Mouse (Mus musculus) C2C12 (cell line): ENCODE measurements around the gene Olfr294. TPM values are rescaled to one million over a fixed set of nuclear protein-coding genes. Genes with fewer than 3 reads are reported as not detected.

Experiments
- H3K27me3 ChIP-seq: one replicate; pipeline ENCODE4 v1.6.1; 2011; ENCODE audit not compliant: control insufficient read depth, insufficient read depth, insufficient read length
- H3K36me3 ChIP-seq: one replicate; pipeline ENCODE4 v1.6.1; 2011; ENCODE audit not compliant: control insufficient read depth, insufficient read depth
- H3K4me3 ChIP-seq: one replicate; pipeline ENCODE4 v1.5.1; 2011; ENCODE audit warnings: mild to moderate bottlenecking, control low read depth; ENCODE audit not compliant: poor library complexity, insufficient read depth, severe bottlenecking
- H3K79me2 ChIP-seq: one replicate; pipeline ENCODE4 v1.6.1; 2011; ENCODE audit not compliant: control insufficient read depth, insufficient read depth
- H3K79me3 ChIP-seq: one replicate; pipeline ENCODE4 v1.6.1; 2011; ENCODE audit warnings: low read depth, control low read depth
- H3ac ChIP-seq: one replicate; pipeline ENCODE3; 2011; ENCODE audit warnings: low read depth; ENCODE audit not compliant: control insufficient read depth, insufficient read length
- CEBPB ChIP-seq: IDR thresholded peaks from one replicate; pipeline ENCODE4 v1.6.1; 2011; ENCODE audit warnings: low read depth, mild to moderate bottlenecking, control low read depth, moderate library complexity
- CTCF ChIP-seq: IDR thresholded peaks from one replicate; pipeline ENCODE4 v1.5.1; 2011; ENCODE audit not compliant: control insufficient read depth, insufficient read depth, insufficient read length
- FOSL1 ChIP-seq: IDR thresholded peaks from one replicate; pipeline ENCODE4 v1.8.0; 2011; ENCODE audit warnings: mild to moderate bottlenecking, low read length; ENCODE audit not compliant: poor library complexity, insufficient read depth, severe bottlenecking
- MAX ChIP-seq: IDR thresholded peaks from one replicate; pipeline ENCODE4 v1.6.1; 2011; ENCODE audit warnings: mild to moderate bottlenecking, control low read depth
- MYOD1 ChIP-seq: IDR thresholded peaks from one replicate; pipeline ENCODE4 v1.6.1; 2011; ENCODE audit warnings: low read depth; ENCODE audit not compliant: control insufficient read depth, insufficient read length
- MYOG ChIP-seq: IDR thresholded peaks from one replicate; pipeline ENCODE4 v1.6.1; 2011; ENCODE audit not compliant: control insufficient read depth, insufficient read length; ENCODE audit errors: extremely low read depth
- USF1 ChIP-seq: IDR thresholded peaks from one replicate; pipeline ENCODE4 v1.6.1; 2011; ENCODE audit warnings: low read depth, mild to moderate bottlenecking, control low read depth, moderate library complexity
- long read RNA-seq, 2 experiments: library from polyadenylated mRNA; unstranded; transcript quantifications; one replicate each; pipeline ENCODE4 v2.0.0; 2019 to 2020
- polyA plus RNA-seq: library from polyadenylated mRNA; unstranded; fragments of >200 nt; fragmentation: generic; extraction: Trizol; gene quantifications from one replicate; pipeline ENCODE4 v1.2.1, GENCODE M21; 2012; ENCODE audit warnings: missing spikeins

Olfr294 gene
- polyA plus RNA-seq = not detected
- long read RNA-seq, experiment 1 = 0 reads
- long read RNA-seq, experiment 2 = 0 reads

DNA sequence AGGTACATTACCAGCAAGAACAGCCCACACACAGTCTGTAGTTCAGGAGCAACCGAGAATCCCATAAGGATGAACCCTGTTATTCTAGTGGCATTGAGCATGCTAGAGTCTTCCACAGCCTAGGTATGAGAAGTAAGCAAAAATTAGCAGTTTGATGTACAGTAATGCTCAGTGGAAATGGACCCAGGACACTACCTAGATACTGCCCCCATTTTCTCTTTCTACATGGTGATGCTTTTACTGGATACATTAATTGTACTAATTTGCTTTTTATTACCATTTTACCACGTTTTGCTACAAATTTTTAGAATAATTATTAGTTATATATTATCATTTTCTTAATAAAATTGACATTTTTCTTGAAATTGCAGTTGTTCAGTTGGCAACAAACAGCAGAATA is at the start of gene Olfr294:
Gene Olfr294, minus strand, starts transcription at position 101 of the 400 bp plus-strand sequence.
- Histone ChIP-seq H3K79me3 (no peaks in the 10 kb centered on the region), H3K36me3 (no peaks in the 10 kb centered on the region), H3ac (no peak within 1 kb of the TSS), H3K79me2 (no peaks in the 10 kb centered on the region), H3K4me3 (no peak within 1 kb of the TSS), H3K27me3 (no peaks in the 10 kb centered on the region)
- TF ChIP-seq CTCF = no peak

DNA sequence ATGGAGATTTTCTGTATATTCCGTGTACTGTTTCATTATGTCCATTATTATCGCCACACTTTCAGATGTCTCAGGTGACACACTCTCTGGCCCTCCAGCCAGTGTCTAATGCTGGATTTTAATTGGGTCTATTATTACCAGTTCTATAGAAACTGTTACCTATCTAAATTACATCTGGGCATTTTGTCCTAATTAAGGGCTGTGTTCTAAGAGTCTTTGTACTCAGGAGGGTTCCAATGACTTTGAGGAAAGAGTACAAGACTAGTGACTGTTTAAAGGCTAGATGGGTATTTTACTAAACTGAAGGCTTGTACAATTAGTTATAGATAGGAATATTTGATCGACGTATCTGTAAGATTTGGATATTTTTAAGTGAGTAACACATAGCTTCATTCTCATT is 32.3 kb upstream of the Olfr294 start, which contains the start of gene Olfr293:
Gene Olfr293, plus strand, starts transcription at position 301 of the 400 bp plus-strand sequence.
- H3K36me3 ChIP-seq = no peaks in the 10 kb centered on the region
- no peaks in the 10 kb centered on the region for H3K27me3 ChIP-seq
- no peaks in the 10 kb centered on the region for H3K79me2 ChIP-seq
- TF ChIP-seq MYOG (no peak), USF1 (no peak), CTCF (no peak), FOSL1 (no peak), MYOD1 (no peak), CEBPB (no peak), MAX (no peak)
- H3K79me3 ChIP-seq = no peaks in the 10 kb centered on the region
- H3K4me3 ChIP-seq = no peak within 1 kb of the TSS
- no peak within 1 kb of the TSS for H3ac ChIP-seq

DNA sequence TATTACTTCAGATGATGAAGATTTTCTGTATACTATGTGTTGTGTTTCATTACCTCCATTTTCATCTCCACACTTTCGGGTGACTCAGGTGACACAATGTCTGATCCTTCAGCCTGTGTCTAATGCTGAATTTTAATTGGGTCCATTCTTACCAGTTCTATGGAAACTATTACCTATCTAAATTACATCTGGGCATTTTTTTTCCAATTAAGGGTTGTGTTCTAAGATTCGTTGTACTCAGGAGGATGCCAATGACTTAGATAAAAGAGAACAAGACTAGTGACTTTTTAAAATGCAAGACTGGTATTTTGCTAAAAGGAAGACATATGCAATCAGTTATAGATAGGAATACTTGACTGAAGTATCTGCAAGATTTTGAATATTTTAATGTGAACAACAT is 32.9 kb downstream of the Olfr294 start, which contains the start of gene Olfr295:
Gene Olfr295, plus strand, starts transcription at position 301 of the 400 bp plus-strand sequence.
- H3K79me2 ChIP-seq = no peaks in the 10 kb centered on the region
- H3K27me3 ChIP-seq = no peaks in the 10 kb centered on the region
- H3K79me3 ChIP-seq = no peaks in the 10 kb centered on the region
- H3K4me3 ChIP-seq = no peak within 1 kb of the TSS
- TF ChIP-seq MYOD1 (no peak), FOSL1 (no peak), MAX (no peak), MYOG (no peak), CTCF (no peak), CEBPB (no peak), USF1 (no peak)
- H3ac ChIP-seq = no peak within 1 kb of the TSS
- no peaks in the 10 kb centered on the region for H3K36me3 ChIP-seq

Other genes starting within 250 kb of the Olfr294 start
- not detected for gene Olfr305, start 249.7 kb downstream of the Olfr294 start, polyA plus RNA-seq
- not detected for gene Olfr304, start 230.0 kb downstream of the Olfr294 start, polyA plus RNA-seq
- gene Olfr303, start 218.9 kb downstream of the Olfr294 start, polyA plus RNA-seq = not detected
- not detected for gene Olfr301, start 212.8 kb downstream of the Olfr294 start, polyA plus RNA-seq
- not detected for gene Olfr299, start 156.7 kb downstream of the Olfr294 start, polyA plus RNA-seq
- not detected for gene Olfr298, start 124.2 kb downstream of the Olfr294 start, polyA plus RNA-seq
- gene Olfr297, start 96.7 kb downstream of the Olfr294 start, polyA plus RNA-seq = not detected
- not detected for gene Olfr295, start 32.8 kb downstream of the Olfr294 start, polyA plus RNA-seq
- not detected for gene Olfr293, start 32.4 kb upstream of the Olfr294 start, polyA plus RNA-seq
- gene Olfr292, start 71.7 kb upstream of the Olfr294 start, polyA plus RNA-seq = not detected
- gene Folh1, start 159.3 kb upstream of the Olfr294 start, polyA plus RNA-seq = not detected
- gene Vmn2r77, start 178.4 kb upstream of the Olfr294 start, polyA plus RNA-seq = not detected